Mouse (Mus musculus): ENCODE measurements around the gene Mdc1. TPM values are rescaled to one million over a fixed set of nuclear protein-coding genes. Genes with fewer than 3 reads are reported as not detected.

Mdc1 gene
- polyA plus RNA-seq (2012; rRNA removed) = 4.2 and 5.1 TPM in 2 replicates

DNA sequence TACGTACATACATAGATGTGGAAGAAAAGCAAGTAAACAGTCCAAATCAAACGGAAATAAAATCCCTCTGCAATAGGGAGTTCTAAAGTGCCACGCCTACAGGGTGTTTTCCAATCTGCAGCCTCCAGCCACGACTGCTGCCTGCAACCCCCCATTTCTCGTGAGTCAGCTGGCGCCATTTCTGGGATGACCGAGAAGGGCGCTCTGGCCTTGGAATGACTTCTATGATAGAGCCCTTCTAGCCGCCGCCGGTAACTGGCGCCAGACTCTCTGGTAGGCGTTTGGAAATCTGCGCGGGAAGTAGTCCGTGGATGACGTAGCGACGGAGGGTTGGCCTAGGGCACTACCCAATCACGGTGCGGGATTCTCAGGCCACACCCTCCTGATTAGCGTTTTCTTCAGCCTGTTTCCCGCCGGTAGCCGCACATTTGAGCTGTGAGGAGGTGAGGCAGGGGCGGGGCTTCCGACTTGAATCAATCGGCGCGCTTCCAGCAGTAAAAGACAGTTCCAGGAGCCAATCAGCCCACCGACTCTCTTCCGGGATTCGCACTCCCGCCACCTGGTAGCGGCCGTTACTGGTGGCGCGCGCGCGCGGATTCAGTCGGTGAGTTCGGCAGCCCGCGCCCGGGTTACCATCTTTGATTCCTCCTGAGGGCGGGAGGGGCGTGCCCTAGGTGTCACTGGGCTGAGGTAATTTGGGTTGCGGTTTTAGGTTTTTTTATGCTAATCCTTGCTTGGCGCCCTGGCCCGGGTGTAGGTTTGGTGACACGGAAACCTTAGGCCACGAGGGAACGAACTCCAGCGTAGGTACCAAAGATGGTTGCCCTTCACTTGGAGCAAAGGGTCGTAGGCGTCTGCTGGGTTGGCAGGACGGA, at the start of gene Mdc1:
Gene Mdc1, plus strand, starts transcription at position 440 of the 875 bp plus-strand sequence.

DNA sequence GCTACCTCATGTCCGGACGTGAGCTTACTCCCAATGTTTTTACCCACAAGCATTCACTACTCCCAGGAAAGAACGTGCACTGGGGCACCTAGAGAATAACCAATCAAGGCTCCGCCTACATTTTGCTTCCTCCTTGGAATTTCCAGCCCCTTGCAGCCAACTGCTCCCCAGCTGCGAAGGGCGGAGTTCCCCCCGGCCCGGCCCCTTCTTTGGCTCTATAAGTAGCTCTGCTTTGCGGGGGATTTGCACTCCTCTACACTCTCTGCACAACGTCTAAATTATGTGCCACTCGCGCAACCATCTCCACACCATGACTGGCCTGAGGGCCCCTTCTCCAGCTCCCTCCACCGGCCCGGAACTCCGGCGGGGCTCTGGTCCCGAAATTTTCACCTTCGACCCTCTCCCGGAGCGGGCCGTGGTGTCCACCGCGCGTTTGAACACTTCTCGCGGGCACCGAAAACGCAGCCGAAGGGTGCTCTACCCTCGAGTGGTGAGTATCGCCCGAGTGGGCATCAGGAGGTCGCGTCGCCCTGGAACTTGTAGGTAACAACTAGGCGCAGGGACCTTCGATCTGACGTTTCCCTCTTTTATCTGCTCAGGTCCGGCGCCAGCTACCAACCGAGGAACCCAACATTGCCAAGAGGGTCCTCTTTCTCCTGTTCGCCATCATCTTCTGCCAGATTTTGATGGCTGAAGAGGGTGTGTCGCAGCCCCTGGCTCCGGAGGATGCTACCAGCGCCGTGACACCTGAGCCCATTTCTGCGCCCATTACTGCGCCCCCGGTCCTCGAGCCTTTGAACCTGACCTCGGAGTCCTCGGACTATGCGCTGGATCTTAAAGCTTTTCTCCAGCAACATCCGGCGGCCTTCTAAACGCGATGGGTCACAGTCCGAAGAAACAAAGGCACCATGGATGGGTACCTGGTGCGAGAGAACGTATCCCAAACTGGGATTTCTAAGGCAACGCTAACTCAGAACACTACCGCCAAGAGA, 19.6 kb upstream of the Mdc1 start, which contains the start of gene Ier3:
Gene Ier3, plus strand, starts transcription at position 246 of the 992 bp plus-strand sequence.

DNA sequence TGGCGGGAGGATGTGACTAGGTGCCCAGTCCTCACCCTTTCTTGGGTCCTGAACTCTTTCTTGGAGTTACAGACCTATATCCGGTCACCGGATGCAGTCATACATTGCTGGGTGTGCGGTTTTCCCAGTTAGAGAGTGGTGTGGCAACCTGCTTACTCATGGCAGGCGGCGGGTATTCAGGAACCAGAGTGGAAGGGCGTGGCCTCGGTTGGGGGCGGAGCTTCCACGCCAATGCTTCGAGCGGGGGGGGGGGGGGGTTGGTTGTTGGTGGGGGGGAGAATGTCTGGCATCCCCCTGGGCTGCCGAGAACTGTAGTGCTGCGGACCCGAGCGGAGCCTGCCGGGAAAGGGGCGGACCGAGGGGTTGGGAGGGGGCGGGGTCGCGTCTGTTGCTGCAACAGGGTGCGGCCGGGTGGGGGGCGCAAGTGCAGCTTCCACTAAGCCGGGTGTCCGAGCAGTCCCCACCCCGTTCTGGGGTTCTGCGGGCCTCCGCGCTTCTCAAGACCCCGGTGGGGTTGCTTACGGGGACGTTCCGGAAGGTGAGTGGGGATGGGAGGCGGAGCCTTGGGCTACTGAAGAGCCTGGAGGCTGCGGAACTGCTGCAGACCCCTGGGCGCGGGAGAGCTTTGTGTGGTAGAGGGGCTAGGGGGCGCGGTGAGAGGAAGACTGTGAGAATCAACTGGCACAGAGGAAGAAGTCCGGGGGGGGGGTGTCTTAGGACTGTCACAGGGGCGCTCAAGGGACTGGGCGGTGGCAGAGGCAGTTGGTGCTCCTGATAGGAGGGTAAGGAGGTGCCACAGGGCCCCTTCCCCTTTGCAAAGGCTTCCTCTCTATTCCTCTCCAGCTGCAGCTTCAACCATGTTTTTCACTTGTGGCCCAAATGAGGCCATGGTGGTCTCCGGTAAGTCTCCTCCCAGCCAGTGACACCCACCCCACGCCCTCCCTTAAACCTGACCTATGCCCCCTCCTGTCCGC, 18.1 kb upstream of the Mdc1 start, which contains the start of gene Flot1:
Gene Flot1, plus strand, starts transcription at position 267 of the 974 bp plus-strand sequence.

DNA sequence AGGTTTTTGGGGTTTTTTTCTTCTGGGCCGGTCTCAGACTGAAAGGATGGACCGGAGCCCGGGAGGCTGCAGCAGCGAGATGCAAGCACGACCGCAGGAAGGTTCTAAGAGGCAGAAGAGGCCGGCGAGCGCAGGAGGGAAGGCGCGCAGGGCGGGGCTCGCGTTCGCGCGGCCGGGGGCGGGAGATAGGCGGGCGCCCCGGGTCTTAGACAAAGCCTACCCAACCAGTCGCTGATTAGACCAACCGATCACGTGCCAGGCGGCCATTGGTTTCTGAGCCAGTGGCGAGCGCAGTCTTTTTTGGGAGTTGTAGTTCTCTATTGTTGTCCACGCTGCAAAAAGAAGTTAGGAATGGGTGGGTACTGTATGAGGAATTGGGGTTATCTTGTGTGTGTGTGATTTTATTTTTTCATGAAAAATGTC, 3.2 kb upstream of the Mdc1 start, which contains the start of gene Tubb5:
Gene Tubb5, minus strand, starts transcription at position 185 of the 423 bp plus-strand sequence.

DNA sequence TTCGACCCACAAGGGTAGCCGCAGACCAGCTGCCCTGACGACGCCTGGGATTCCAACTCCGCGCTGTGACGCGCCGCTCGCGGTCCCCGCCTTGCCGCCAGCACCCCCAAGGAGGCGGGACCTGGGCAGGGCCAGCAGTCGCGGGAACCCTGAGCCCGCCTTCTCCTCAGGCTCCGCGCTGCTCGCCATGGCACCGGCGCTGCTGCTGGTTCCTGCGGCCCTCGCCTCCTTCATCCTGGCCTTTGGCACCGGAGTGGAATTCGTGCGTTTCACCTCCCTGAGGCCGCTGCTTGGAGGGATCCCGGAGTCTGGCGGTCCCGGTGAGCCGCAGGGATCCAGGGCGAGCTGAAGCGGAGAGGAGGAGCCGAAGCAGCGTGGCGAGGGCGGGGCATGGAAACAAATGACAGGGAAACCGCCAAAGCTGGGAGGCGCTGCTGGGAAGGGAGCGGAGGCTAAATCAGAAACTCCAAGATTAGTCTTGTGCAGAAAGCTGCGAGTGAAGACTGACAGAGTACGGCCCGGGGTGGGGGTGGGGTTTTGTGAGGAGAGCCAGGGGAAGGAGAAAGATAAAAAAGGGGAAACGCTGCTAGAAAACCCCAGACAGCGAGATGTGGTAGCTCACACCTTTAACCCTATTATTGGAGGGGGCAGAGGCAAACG, 20.0 kb downstream of the Mdc1 start, which contains the start of gene Nrm:
Gene Nrm, plus strand, starts transcription at position 121 of the 660 bp plus-strand sequence.

DNA sequence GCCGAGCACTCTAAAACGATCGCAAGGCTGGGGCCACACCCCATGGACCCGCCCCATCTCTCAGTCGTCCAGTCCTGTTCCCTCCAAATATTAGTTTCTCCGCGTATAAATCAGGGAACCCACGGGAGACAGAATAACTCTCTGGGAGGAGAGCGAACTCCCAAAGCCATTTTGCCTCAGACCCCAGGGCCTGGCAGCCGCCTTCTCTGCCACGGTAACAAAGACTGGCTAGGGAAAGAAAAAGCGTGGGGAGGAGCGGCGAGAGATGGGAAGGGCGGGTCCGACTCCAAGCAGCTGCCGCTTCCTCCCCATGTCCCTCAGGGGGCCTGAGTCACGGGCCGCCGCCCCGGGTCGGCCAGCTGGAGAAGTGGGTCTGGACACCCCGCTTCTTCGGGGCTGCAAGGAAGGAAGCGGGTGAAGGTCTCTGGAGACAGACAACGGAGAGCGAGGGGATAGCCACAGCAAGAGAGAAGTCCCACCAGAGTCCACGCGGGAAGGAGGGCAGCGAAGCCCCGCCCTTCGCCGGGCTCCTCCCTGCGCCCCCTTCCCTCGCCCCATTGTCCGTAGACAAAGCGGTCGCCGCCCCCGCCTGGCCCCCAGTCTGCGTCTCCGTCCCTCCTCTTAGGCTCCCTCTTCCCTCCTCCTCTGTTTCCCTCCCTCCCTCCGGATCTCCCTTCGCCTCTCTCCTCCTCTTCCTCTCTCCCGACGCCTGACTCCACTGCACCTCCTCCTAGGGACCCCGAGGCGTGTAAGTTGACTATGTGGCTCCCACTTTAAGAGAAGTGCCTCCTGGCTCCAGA, 24.4 kb downstream of the Mdc1 start, which contains the start of gene Ppp1r18:
Gene Ppp1r18, plus strand, starts transcription at position 113 of the 800 bp plus-strand sequence.

DNA sequence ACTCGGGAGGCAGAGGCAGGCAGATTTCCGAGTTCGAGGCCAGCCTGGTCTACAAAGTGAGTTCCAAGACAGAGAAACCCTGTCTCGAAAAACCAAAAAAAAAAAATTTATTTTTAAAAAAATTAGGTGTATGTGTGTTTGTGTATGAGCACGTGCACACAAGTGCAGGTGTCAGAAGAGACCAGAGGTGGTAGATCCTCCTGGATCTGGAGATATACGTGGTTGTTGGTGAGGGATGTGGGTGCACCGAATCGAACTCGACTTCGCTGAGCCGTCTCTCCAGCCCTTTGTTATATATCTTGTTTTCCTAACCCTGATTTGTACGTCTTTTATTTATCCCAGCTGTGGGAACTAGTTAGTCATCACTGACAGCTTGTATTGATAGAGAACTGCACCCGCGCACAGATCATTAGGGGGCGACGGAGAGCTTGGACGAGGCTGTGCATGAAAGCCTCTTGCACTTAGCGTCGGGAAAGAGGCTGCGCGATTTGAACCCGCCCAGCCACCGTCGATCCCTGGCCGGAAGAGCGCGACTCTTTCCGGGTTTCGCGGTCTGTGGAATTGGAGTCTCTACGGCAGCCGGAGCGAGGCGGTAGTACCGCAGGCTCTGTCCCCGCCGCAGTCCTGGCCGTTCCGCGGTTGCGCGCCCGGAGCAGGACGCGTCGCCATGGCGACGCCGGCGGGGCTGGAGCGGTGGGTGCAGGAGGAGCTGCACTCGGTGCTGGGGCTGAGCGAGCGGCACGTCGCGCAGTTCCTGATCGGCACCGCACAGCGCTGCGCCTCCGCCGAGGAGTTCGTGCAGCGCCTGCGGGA, 38.1 kb downstream of the Mdc1 start, which contains the start of gene Dhx16:
Gene Dhx16, plus strand, starts transcription at position 575 of the 813 bp plus-strand sequence.

DNA sequence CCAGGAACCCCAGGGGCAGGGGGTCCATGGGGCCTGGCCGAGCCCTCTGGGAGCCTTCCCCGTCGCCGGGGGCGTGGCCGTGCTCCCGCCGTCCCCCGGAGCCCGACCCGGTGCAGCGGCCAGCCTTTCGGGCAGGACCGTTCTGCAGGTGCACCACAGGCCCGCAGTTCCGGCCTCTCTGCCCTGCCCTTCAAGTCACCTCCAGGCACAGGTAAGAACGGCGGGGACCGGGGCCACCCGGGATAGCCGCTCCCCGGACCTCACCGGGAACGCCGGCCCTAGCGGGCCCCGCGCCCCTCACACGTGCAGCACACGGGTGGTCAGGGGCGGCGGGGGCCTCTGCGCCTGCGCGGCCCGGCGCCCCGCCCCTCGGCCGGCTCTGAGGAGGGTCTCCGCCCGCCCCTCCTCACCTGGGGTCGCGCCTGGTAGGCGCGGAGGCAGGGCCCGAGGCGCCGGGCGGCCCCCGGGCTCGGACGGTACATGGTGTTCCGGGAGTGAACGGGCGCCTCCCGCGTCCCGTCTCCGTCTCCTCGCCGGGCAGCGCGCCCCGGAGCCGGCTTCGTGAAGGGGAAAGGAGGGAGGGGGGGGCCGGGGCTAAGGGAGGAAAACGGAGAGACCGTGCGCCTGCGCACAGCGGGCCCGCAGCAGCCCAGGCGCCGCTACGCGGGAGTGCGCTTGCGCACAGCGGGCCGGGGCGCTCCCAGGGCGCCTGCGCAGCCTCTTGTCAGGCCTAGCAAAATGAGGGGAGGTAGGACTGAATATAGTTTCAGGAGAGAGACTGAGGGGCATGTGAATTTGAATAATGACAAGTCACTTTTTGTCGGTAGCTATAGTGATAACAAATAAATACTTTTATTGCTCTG, 55.7 kb downstream of the Mdc1 start, which contains the start of gene 2310061I04Rik:
Gene 2310061I04Rik, minus strand, starts transcription at position 651 of the 863 bp plus-strand sequence.

Other genes with a start within 250 kb of the Mdc1 start
- gene Sfta2, start 240.0 kb upstream of the Mdc1 start, polyA plus RNA-seq (2012; rRNA removed) = not detected in 2 replicates
- gene Gm9573, start 214.9 kb upstream of the Mdc1 start, polyA plus RNA-seq (2012; rRNA removed) = not detected in 2 replicates
- not detected in 2 replicates for gene Mucl3, start 197.8 kb upstream of the Mdc1 start, polyA plus RNA-seq (2012; rRNA removed)
- 43.1 and 46.7 TPM in 2 replicates for gene Vars2, start 173.9 kb upstream of the Mdc1 start, polyA plus RNA-seq (2012; rRNA removed)
- 25.7 and 30.4 TPM in 2 replicates for gene Gtf2h4, start 167.8 kb upstream of the Mdc1 start, polyA plus RNA-seq (2012; rRNA removed)
- 106 and 136 TPM in 2 replicates for gene Ddr1, start 136.9 kb upstream of the Mdc1 start, polyA plus RNA-seq (2012; rRNA removed)
- gene Ier3, start 19.8 kb upstream of the Mdc1 start, polyA plus RNA-seq (2012; rRNA removed) = 16.2 and 17.0 TPM in 2 replicates
- gene Flot1, start 18.3 kb upstream of the Mdc1 start, polyA plus RNA-seq (2012; rRNA removed) = 62.1 and 68.9 TPM in 2 replicates
- gene Tubb5, start 3.2 kb upstream of the Mdc1 start, polyA plus RNA-seq (2012; rRNA removed) = 211 and 247 TPM in 2 replicates
- gene Nrm, start 19.8 kb downstream of the Mdc1 start, polyA plus RNA-seq (2012; rRNA removed) = 25.2 and 32.0 TPM in 2 replicates
- 24.0 and 26.8 TPM in 2 replicates for gene Ppp1r18, start 24.1 kb downstream of the Mdc1 start, polyA plus RNA-seq (2012; rRNA removed)
- gene Dhx16, start 38.3 kb downstream of the Mdc1 start, polyA plus RNA-seq (2012; rRNA removed) = 52.0 and 61.3 TPM in 2 replicates
- 90.4 and 106 TPM in 2 replicates for gene 2310061I04Rik, start 55.9 kb downstream of the Mdc1 start, polyA plus RNA-seq (2012; rRNA removed)
- gene Atat1, start 68.6 kb downstream of the Mdc1 start, polyA plus RNA-seq (2012; rRNA removed) = 43.4 and 55.2 TPM in 2 replicates
- 60.4 and 63.6 TPM in 2 replicates for gene Mrps18b, start 74.9 kb downstream of the Mdc1 start, polyA plus RNA-seq (2012; rRNA removed)
- 37.3 and 41.4 TPM in 2 replicates for gene Ppp1r10, start 74.9 kb downstream of the Mdc1 start, polyA plus RNA-seq (2012; rRNA removed)
- gene Abcf1, start 128.2 kb downstream of the Mdc1 start, polyA plus RNA-seq (2012; rRNA removed) = 77.5 and 78.6 TPM in 2 replicates
- 25.3 and 28.3 TPM in 2 replicates for gene Gnl1, start 138.3 kb downstream of the Mdc1 start, polyA plus RNA-seq (2012; rRNA removed)
- gene Prr3, start 138.7 kb downstream of the Mdc1 start, polyA plus RNA-seq (2012; rRNA removed) = 7.6 and 8.0 TPM in 2 replicates
- 0.68 and 0.84 TPM in 2 replicates for gene H2-T24, start 179.0 kb downstream of the Mdc1 start, polyA plus RNA-seq (2012; rRNA removed)
- 331 and 384 TPM in 2 replicates for gene H2-T23, start 191.3 kb downstream of the Mdc1 start, polyA plus RNA-seq (2012; rRNA removed)
- 43.7 and 46.6 TPM in 2 replicates for gene H2-T22, start 201.2 kb downstream of the Mdc1 start, polyA plus RNA-seq (2012; rRNA removed)
- gene Gm6034, start 201.4 kb downstream of the Mdc1 start, polyA plus RNA-seq (2012; rRNA removed) = 0.10 TPM in 1 of 2 replicates, not detected in the other
- 0.09 and 0.37 TPM in 2 replicates for gene Gm11127, start 216.9 kb downstream of the Mdc1 start, polyA plus RNA-seq (2012; rRNA removed)

Measured in colon, adult 2 months (tissue).